Mouse (Mus musculus): ENCODE results near the gene Hhipl1.
A peak's percentile ranks its signal among the peaks of the same experiment; 100 is the strongest.

Hhipl1 gene

GRCm38 (mm10) chr12:108305812-108306794 lies at the start of gene Hhipl1:
Gene Hhipl1 (plus strand): TSS chr12:108306270.
- no peak for DNase-seq (ENCODE audit: extremely low read depth, low read depth)

GRCm38 (mm10) chr12:108256734-108257133 lies 49.3 kb upstream of the Hhipl1 start:
- no peak for DNase-seq (ENCODE audit: extremely low read depth, low read depth)

GRCm38 (mm10) chr12:108259322-108260049 lies 46.6 kb upstream of the Hhipl1 start:
- no peak for DNase-seq (ENCODE audit: extremely low read depth, low read depth)

GRCm38 (mm10) chr12:108260950-108261349 lies 45.1 kb upstream of the Hhipl1 start:
- no peak for DNase-seq (ENCODE audit: extremely low read depth, low read depth)

GRCm38 (mm10) chr12:108264918-108265317 lies 41.2 kb upstream of the Hhipl1 start:
- DNase-seq (ENCODE audit: extremely low read depth, low read depth) = no peak

GRCm38 (mm10) chr12:108265831-108266619 lies 40.0 kb upstream of the Hhipl1 start:
- no peak for DNase-seq (ENCODE audit: extremely low read depth, low read depth)

- DNase-seq (ENCODE audit: extremely low read depth, low read depth) = no peak
Measured at GRCm38 (mm10) chr12:108267653-108268052, 38.4 kb upstream of the Hhipl1 start.

GRCm38 (mm10) chr12:108268970-108269369 lies 37.1 kb upstream of the Hhipl1 start:
- no peak for DNase-seq (ENCODE audit: extremely low read depth, low read depth)

- no peak for DNase-seq (ENCODE audit: extremely low read depth, low read depth)
Measured at GRCm38 (mm10) chr12:108269699-108270098, 36.4 kb upstream of the Hhipl1 start.

- DNase-seq (ENCODE audit: extremely low read depth, low read depth) = no peak
Measured at GRCm38 (mm10) chr12:108270240-108270919, 35.7 kb upstream of the Hhipl1 start.

GRCm38 (mm10) chr12:108271351-108272142 lies 34.5 kb upstream of the Hhipl1 start:
- no peak for DNase-seq (ENCODE audit: extremely low read depth, low read depth)

GRCm38 (mm10) chr12:108272143-108272635 lies 33.9 kb upstream of the Hhipl1 start:
- no peak for DNase-seq (ENCODE audit: extremely low read depth, low read depth)

- DNase-seq (ENCODE audit: extremely low read depth, low read depth) = no peak
Measured at GRCm38 (mm10) chr12:108273466-108274312, 32.4 kb upstream of the Hhipl1 start.

GRCm38 (mm10) chr12:108274313-108274595 lies 31.8 kb upstream of the Hhipl1 start:
- no peak for DNase-seq (ENCODE audit: extremely low read depth, low read depth)

GRCm38 (mm10) chr12:108274661-108275507 lies 31.2 kb upstream of the Hhipl1 start, which contains the start of gene Ccdc85c:
Gene Ccdc85c (minus strand): TSS chr12:108275425.
- no peak for DNase-seq (ENCODE audit: extremely low read depth, low read depth)

GRCm38 (mm10) chr12:108275508-108275890 lies 30.6 kb upstream of the Hhipl1 start:
- DNase-seq (ENCODE audit: extremely low read depth, low read depth) = peak; percentile 66

- no peak for DNase-seq (ENCODE audit: extremely low read depth, low read depth)
Measured at GRCm38 (mm10) chr12:108275920-108276822, 29.9 kb upstream of the Hhipl1 start.

Data from MEL-GATA-1-ER (cell line).